Mouse (Mus musculus) CH12.LX (cell line): ENCODE results near the gene Vmn1r58. TPM values are rescaled to one million over a fixed set of nuclear protein-coding genes. Genes with fewer than 3 reads are reported as not detected.
A peak's percentile ranks its signal among the peaks of the same experiment; 100 is the strongest.

Experiments used
- DNase-seq: peaks from one replicate; pipeline ENCODE4 v3.0.0-alpha.2; 2013; ENCODE audit errors: extremely low read depth
- H3K27ac ChIP-seq: 2 replicates; pipeline ENCODE4 v1.5.1; 2012; ENCODE audit warnings: low read depth, mild to moderate bottlenecking, control low read depth, moderate library complexity; ENCODE audit not compliant: insufficient read depth
- H3K27me3 ChIP-seq: replicated peaks from 2 replicates; pipeline ENCODE3; 2012; ENCODE audit warnings: inconsistent platforms
- H3K36me3 ChIP-seq, 2 experiments: replicated peaks in 1 of 2; 2 replicates each; pipeline versions ENCODE3 to v1.6.1; 2012; ENCODE audit warnings: inconsistent platforms in 1 of 2, low read length in 1 of 2, mild to moderate bottlenecking in 1 of 2, mixed read lengths in 1 of 2, moderate library complexity in 1 of 2; ENCODE audit not compliant: control insufficient read depth in 1 of 2, insufficient read depth in 1 of 2
- H3K4me1 ChIP-seq, 2 experiments: 2 replicates each; pipeline ENCODE4 v1.6.1; 2012; ENCODE audit warnings: inconsistent platforms in 1 of 2, moderate library complexity in 1 of 2; ENCODE audit not compliant: insufficient read depth in 2 of 2, control insufficient read depth in 1 of 2
- H3K4me2 ChIP-seq: 2 replicates; pipeline ENCODE4 v1.6.1; 2012; ENCODE audit warnings: low read depth, mild to moderate bottlenecking, control low read depth; ENCODE audit not compliant: poor library complexity, insufficient read depth, severe bottlenecking
- H3K4me3 ChIP-seq, 3 experiments: fragments of 150-350 bp in 1 of 3; sonication (generic) in 1 of 3; replicated peaks in 1 of 3; 2 replicates each; pipeline versions ENCODE3 to v1.5.1; 2011 to 2012; ENCODE audit warnings: low read depth in 2 of 3, low read length in 2 of 3, mild to moderate bottlenecking in 2 of 3, moderate library complexity in 2 of 3, control low read depth in 1 of 3, improper control_type of control experiment in 1 of 3, inconsistent platforms in 1 of 3, mixed read lengths in 1 of 3; ENCODE audit not compliant: poor library complexity in 1 of 3
- H3K79me2 ChIP-seq: replicated peaks from 2 replicates; pipeline ENCODE4 v1.6.1; 2012; ENCODE audit warnings: mild to moderate bottlenecking, moderate library complexity; ENCODE audit not compliant: control insufficient read depth, poor library complexity, insufficient read depth, severe bottlenecking; ENCODE audit errors: extremely low read depth
- H3K9ac ChIP-seq: 2 replicates; pipeline ENCODE4 v1.6.1; 2012; ENCODE audit warnings: low read depth, mild to moderate bottlenecking, control low read depth, moderate library complexity; ENCODE audit not compliant: insufficient read depth
- H3K9me3 ChIP-seq: replicated peaks from 2 replicates; pipeline ENCODE3; 2012; ENCODE audit warnings: low read length, inconsistent platforms, mixed read lengths
- BHLHE40 ChIP-seq: IDR thresholded peaks from 2 replicates; pipeline ENCODE4 v1.6.1; 2011; ENCODE audit warnings: mild to moderate bottlenecking, low read depth, low read length, improper control_type of control experiment
- CHD1 ChIP-seq: IDR thresholded peaks from 2 replicates; pipeline ENCODE4 v1.6.1; 2012; ENCODE audit warnings: low read depth, low read length, improper control_type of control experiment, inconsistent platforms
- CTCF ChIP-seq, 2 experiments: IDR thresholded peaks in 1 of 2; conservative IDR thresholded peaks in 1 of 2; 2 replicates each; pipeline ENCODE4 v1.5.1; 2011 to 2012; ENCODE audit warnings: low read depth in 2 of 2, low read length in 2 of 2, improper control_type of control experiment in 1 of 2, inconsistent platforms in 1 of 2, mild to moderate bottlenecking in 1 of 2, moderate library complexity in 1 of 2
- E2F4 ChIP-seq: IDR thresholded peaks from 2 replicates; pipeline ENCODE4 v1.6.1; 2011; ENCODE audit warnings: low read depth, low read length, improper control_type of control experiment; ENCODE audit not compliant: insufficient replicate concordance
- ELF1 ChIP-seq: IDR thresholded peaks from 2 replicates; pipeline ENCODE4 v1.6.1; 2014; ENCODE audit warnings: low read depth, mild to moderate bottlenecking, inconsistent platforms, low read length, improper control_type of control experiment
- EP300 ChIP-seq: IDR thresholded peaks from 2 replicates; pipeline ENCODE4 v1.6.1; 2011; ENCODE audit warnings: low read length, improper control_type of control experiment
- ETS1 ChIP-seq: conservative IDR thresholded peaks from 2 replicates; pipeline ENCODE4 v1.6.1; 2012; ENCODE audit warnings: low read depth, mild to moderate bottlenecking, inconsistent platforms, low read length, improper control_type of control experiment, moderate library complexity
- GABPA ChIP-seq: IDR thresholded peaks from 2 replicates; pipeline ENCODE4 v1.6.1; 2012; ENCODE audit warnings: low read depth, low read length, improper control_type of control experiment, inconsistent platforms; ENCODE audit not compliant: insufficient replicate concordance
- HCFC1 ChIP-seq: IDR thresholded peaks from 2 replicates; pipeline ENCODE4 v1.6.1; 2012; ENCODE audit warnings: low read depth, mild to moderate bottlenecking, inconsistent platforms, low read length, improper control_type of control experiment
- IRF4 ChIP-seq: IDR thresholded peaks from 2 replicates; pipeline ENCODE4 v1.6.1; 2014; ENCODE audit warnings: low read depth, mild to moderate bottlenecking, inconsistent platforms, low read length, improper control_type of control experiment
- JUN ChIP-seq: IDR thresholded peaks from 2 replicates; pipeline ENCODE4 v1.6.1; 2011; ENCODE audit warnings: low read depth, mild to moderate bottlenecking, low read length, improper control_type of control experiment, moderate library complexity; ENCODE audit not compliant: insufficient read depth
- JUND ChIP-seq: conservative IDR thresholded peaks from 2 replicates; pipeline ENCODE4 v1.6.1; 2011; ENCODE audit warnings: low read depth, low read length, improper control_type of control experiment
- MAFK ChIP-seq: IDR thresholded peaks from 2 replicates; pipeline ENCODE4 v1.6.1; 2011; ENCODE audit warnings: low read length, improper control_type of control experiment; ENCODE audit not compliant: insufficient replicate concordance
- MAX ChIP-seq: IDR thresholded peaks from 2 replicates; pipeline ENCODE4 v1.6.1; 2011; ENCODE audit warnings: low read length, improper control_type of control experiment
- MAZ ChIP-seq: IDR thresholded peaks from 2 replicates; pipeline ENCODE4 v1.6.1; 2012; ENCODE audit warnings: low read depth, mild to moderate bottlenecking, inconsistent platforms, low read length, improper control_type of control experiment, moderate library complexity
- MEF2A ChIP-seq: IDR thresholded peaks from 2 replicates; pipeline ENCODE4 v1.6.1; 2014; ENCODE audit warnings: low read depth, mild to moderate bottlenecking, inconsistent platforms, low read length, improper control_type of control experiment, borderline replicate concordance
- MXI1 ChIP-seq: IDR thresholded peaks from 2 replicates; pipeline ENCODE4 v1.6.1; 2011; ENCODE audit warnings: mild to moderate bottlenecking, low read depth, low read length, improper control_type of control experiment
- MYC ChIP-seq: IDR thresholded peaks from 2 replicates; pipeline ENCODE4 v1.6.1; 2011; ENCODE audit warnings: low read depth, mild to moderate bottlenecking, improper control_type of control experiment, low read length
- NELFE ChIP-seq: IDR thresholded peaks from 2 replicates; pipeline ENCODE4 v1.6.1; 2011; ENCODE audit warnings: low read depth, low read length, improper control_type of control experiment
- NRF1 ChIP-seq: IDR thresholded peaks from 2 replicates; pipeline ENCODE4 v1.6.1; 2014; ENCODE audit warnings: low read depth, mild to moderate bottlenecking, inconsistent platforms, low read length, improper control_type of control experiment, moderate library complexity
- PAX5 ChIP-seq: IDR thresholded peaks from 2 replicates; pipeline ENCODE4 v1.6.1; 2012; ENCODE audit warnings: low read length, inconsistent platforms, mixed read lengths
- POLR2A ChIP-seq: IDR thresholded peaks from 2 replicates; pipeline ENCODE4 v1.6.1; 2011; ENCODE audit warnings: low read depth, mild to moderate bottlenecking, improper control_type of control experiment, low read length
- POLR2AphosphoS2 ChIP-seq: IDR thresholded peaks from 2 replicates; pipeline ENCODE4 v1.6.1; 2011; ENCODE audit warnings: low read depth, low read length, improper control_type of control experiment
- RAD21 ChIP-seq: IDR thresholded peaks from 2 replicates; pipeline ENCODE4 v1.6.1; 2011; ENCODE audit warnings: low read depth, mild to moderate bottlenecking, low read length, improper control_type of control experiment, moderate library complexity
- RCOR1 ChIP-seq: conservative IDR thresholded peaks from 2 replicates; pipeline ENCODE4 v1.6.1; 2012; ENCODE audit warnings: low read depth, mild to moderate bottlenecking, inconsistent platforms, low read length, improper control_type of control experiment
- SIN3A ChIP-seq: IDR thresholded peaks from 2 replicates; pipeline ENCODE4 v1.6.1; 2012; ENCODE audit warnings: low read length, improper control_type of control experiment, inconsistent platforms
- TBP ChIP-seq: conservative IDR thresholded peaks from 2 replicates; pipeline ENCODE4 v1.6.1; 2011; ENCODE audit warnings: low read depth, low read length, improper control_type of control experiment
- TCF12 ChIP-seq: IDR thresholded peaks from 2 replicates; pipeline ENCODE4 v1.6.1; 2014; ENCODE audit warnings: low read depth, mild to moderate bottlenecking, inconsistent platforms, low read length, improper control_type of control experiment
- USF2 ChIP-seq: conservative IDR thresholded peaks from 2 replicates; pipeline ENCODE4 v1.6.1; 2011; ENCODE audit warnings: low read depth, low read length, improper control_type of control experiment
- ZC3H11A ChIP-seq: IDR thresholded peaks from 2 replicates; pipeline ENCODE4 v1.6.1; 2012; ENCODE audit warnings: low read depth, mild to moderate bottlenecking, inconsistent platforms, low read length, improper control_type of control experiment
- ZKSCAN1 ChIP-seq: IDR thresholded peaks from 2 replicates; pipeline ENCODE4 v1.6.1; 2012; ENCODE audit warnings: low read depth, inconsistent platforms, low read length, improper control_type of control experiment, borderline replicate concordance
- dilution Hi-C: fragments of 300-500 bp; cut with MboI; formaldehyde crosslinking; loops from 2 replicates; pipeline ENCODE4 v1.14.3; 2020; ENCODE audit warnings: low sequenced_read_pairs; ENCODE audit not compliant: extremely low pct_unique_long_range_greater_than_20kb, extremely low pct_ligation_motif_present
- in situ Hi-C: fragments of 300-500 bp; cut with MboI; formaldehyde crosslinking; loops from 3 replicates; pipeline ENCODE4 v1.14.3; 2019; ENCODE audit warnings: low sequenced_read_pairs, low pct_ligation_motif_present, low pct_unique_long_range_greater_than_20kb, mixed read lengths
- polyA plus RNA-seq: library from polyadenylated mRNA; unstranded; fragments of >175 nt; gene quantifications from 2 replicates; pipeline ENCODE4 v1.2.1, GENCODE M21; 2012; ENCODE audit warnings: low read depth; ENCODE audit not compliant: insufficient read length
- total RNA-seq, 2 experiments: library from RNA; depleted of rRNA; stranded (reverse); fragments of 300-350 nt in 1 of 2; fragments of >200 nt in 1 of 2; gene quantifications; 2 replicates each; pipeline ENCODE4 v1.2.3; 2012 to 2014

Vmn1r58 gene
- total and polyA plus RNA-seq, 3 experiments, result not detected

- dilution Hi-C loops, result no loop called here
- TF ChIP-seq MXI1, result no peak
- TF ChIP-seq ETS1, result no peak
- no peak for TF ChIP-seq IRF4
- TF ChIP-seq RCOR1, result no peak
- TF ChIP-seq GABPA, result no peak
- TF ChIP-seq ZKSCAN1, result no peak
- no peak for TF ChIP-seq TBP
- TF ChIP-seq POLR2A, result no peak
- no peak for TF ChIP-seq EP300
- no peak for TF ChIP-seq ZC3H11A
- TF ChIP-seq E2F4, result no peak
Observed at GRCm38 (mm10) chr7:5366724-5367123, 46.5 kb downstream of the Vmn1r58 start.

GRCm38 (mm10) chr7:5363599-5363998 is 49.6 kb downstream of the Vmn1r58 start:
- Histone ChIP-seq H3K27me3 (peaks cover 6% of the 10 kb centered on the region), H3K4me1 (peaks cover 12 to 30% of the 10 kb centered on the region in 2 experiments; a peak in 3 of 4 replicates), H3K9ac (no peak overlapping the region)
- dilution Hi-C loops, result no loop called here
- TF ChIP-seq MAFK, result peak; percentile 86
- no peak for TF ChIP-seq MXI1
- no peak for TF ChIP-seq POLR2AphosphoS2
- no peak for TF ChIP-seq GABPA
- TF ChIP-seq USF2, result no peak
- peak; percentile 78; the same call in 1 of the 2 replicates for TF ChIP-seq TCF12
- no peak for TF ChIP-seq CTCF (conservative IDR thresholded peaks at IDR 0.05 in 1 of 2, IDR thresholded peaks at IDR 0.05 in 1 of 2; ENCODE audit: low read depth in 2 of 2, low read length in 2 of 2)
- TF ChIP-seq PAX5, result no peak
- no peak for TF ChIP-seq MAZ
- no peak for TF ChIP-seq SIN3A
- TF ChIP-seq ZKSCAN1, result no peak
- peak; percentile 84 for TF ChIP-seq BHLHE40
- TF ChIP-seq RCOR1, result 0 out of 2 replicates have a peak, but pooled peaks have one; percentile 39
- peak; percentile 57; the same call in 1 of the 2 replicates for TF ChIP-seq ETS1
- TF ChIP-seq ZC3H11A, result no peak
- peak; percentile 32; the same call in 1 of the 2 replicates for TF ChIP-seq JUN
- TF ChIP-seq NELFE, result no peak
- TF ChIP-seq HCFC1, result no peak
- TF ChIP-seq MYC, result peak; percentile 4; the same call in 1 of the 2 replicates
- peak; percentile 69 for TF ChIP-seq MEF2A
- TF ChIP-seq ELF1, result no peak
- no peak for TF ChIP-seq CHD1
- TF ChIP-seq NRF1, result no peak
- TF ChIP-seq RAD21, result no peak; the same call in 1 of the 2 replicates
- peak; percentile 76; the same call in 1 of the 2 replicates for TF ChIP-seq MAX
- TF ChIP-seq JUND, result peak; percentile 84
- peak; percentile 82 for TF ChIP-seq EP300
- peak; percentile 82 for TF ChIP-seq IRF4
- TF ChIP-seq, all 38 proteins: peak for 12
- Histone ChIP-seq H3K27ac (no peak overlapping the region), H3K36me3 (no peaks in the 10 kb centered on the region), H3K79me2 (no peaks in the 10 kb centered on the region), H3K9me3 (peaks cover 11% of the 10 kb centered on the region), H3K4me3 (no peak overlapping the region), H3K4me2 (no peak overlapping the region)
- peak; percentile 96 for DNase-seq
- in situ Hi-C loops, result no loop called here

More at GRCm38 (mm10) chr7:5366724-5367123, 46.5 kb downstream of the Vmn1r58 start:
- Histone ChIP-seq H3K4me2 (no peak overlapping the region), H3K79me2 (no peaks in the 10 kb centered on the region), H3K36me3 (no peaks in the 10 kb centered on the region), H3K4me1 (peaks cover 12 to 30% of the 10 kb centered on the region in 2 experiments; a peak in 3 of 4 replicates), H3K27ac (no peak overlapping the region), H3K9ac (no peak overlapping the region), H3K4me3 (no peak overlapping the region), H3K9me3 (peaks cover 11% of the 10 kb centered on the region), H3K27me3 (no peaks in the 10 kb centered on the region)
- in situ Hi-C loops, result no loop called here
- peak; percentile 85 for DNase-seq
